Mouse (Mus musculus): ENCODE results near the gene Plxna1.
A peak's percentile ranks its signal among the peaks of the same experiment; 100 is the strongest.

Gene Plxna1

DNA sequence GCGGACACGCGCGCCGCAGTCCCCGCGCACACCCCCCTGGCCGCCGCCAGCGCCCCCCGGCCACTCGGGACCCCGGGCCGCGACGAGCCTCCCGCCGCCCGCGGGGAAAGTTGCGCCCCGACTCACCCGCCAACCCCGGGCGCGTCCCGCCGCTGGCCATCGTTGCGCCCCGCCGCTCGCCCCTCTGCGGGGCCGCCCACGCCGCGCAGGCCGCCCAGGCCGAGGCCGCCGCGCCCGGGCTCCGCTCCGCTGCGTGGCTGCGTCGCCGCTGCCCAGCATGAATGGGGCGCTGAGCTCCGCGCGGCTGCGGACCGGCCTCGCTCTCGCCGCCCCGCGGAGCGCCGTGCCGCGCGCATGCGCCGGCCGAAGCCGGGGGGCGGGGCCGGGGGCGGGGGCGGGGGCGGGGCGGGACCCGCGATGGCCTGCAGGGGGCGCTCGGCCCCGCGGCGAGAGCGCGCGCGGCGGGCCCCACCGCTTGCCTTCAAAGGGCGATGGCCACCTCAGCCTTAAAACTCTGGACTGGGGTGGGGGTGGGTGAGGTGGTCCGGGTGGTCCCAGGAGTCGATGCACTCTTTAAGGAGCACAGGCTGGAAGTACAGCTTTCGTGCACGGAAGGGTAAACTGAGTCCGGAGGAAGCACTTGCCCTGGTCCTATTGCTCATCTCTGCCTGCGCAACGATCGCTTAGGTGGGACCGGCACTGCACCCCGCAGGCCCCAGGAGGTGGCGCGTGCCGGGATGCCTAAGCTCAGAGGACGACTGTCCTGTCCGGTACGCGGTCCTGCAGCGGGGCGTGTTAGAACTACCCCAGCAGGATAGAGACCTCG, at the start of gene Plxna1:
Plxna1 (minus strand) TSS at position 340 of the 826 bp plus-strand sequence.
- peak; percentile 68 for DNase-seq

DNA sequence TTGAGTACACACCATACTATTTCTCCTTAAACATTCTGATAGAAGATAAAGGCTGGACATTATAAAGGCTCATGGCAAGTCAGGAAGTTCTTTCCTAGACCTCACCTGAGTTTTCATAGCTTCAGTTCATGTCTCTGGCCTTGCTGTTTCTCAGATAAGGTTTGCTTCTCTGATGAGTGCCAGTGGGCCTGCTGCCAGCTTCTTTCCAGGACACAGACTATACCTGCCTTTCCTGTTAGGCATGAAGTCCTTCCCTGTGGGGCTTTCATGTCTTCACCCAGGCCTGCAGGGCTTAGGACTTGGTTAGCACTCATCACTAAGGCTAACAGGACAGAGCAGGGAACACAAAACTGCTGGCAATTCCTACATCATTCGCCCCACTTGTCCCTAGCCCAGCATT, 46.6 kb upstream of the Plxna1 start:
- DNase-seq: no peak

DNA sequence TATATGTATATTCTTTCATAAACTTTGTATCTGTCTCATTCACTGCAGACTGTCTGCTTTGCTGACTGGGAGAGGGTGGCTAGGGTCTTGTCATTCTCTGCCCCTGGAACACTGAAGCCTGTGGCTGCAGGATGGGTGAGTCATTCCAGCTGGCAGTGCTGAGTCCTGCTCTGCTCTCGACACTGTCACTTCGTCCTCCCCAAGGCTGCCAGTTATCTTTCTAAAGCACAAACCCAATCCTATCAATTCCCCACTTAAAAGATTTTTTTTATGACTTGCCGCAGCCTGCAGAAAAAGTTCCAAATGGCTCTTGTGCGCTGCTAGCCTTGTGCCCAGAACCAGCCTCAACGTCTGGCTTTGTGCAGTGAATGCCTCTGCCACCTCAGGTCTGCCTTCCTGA, 45.8 kb upstream of the Plxna1 start:
- no peak for DNase-seq

DNA sequence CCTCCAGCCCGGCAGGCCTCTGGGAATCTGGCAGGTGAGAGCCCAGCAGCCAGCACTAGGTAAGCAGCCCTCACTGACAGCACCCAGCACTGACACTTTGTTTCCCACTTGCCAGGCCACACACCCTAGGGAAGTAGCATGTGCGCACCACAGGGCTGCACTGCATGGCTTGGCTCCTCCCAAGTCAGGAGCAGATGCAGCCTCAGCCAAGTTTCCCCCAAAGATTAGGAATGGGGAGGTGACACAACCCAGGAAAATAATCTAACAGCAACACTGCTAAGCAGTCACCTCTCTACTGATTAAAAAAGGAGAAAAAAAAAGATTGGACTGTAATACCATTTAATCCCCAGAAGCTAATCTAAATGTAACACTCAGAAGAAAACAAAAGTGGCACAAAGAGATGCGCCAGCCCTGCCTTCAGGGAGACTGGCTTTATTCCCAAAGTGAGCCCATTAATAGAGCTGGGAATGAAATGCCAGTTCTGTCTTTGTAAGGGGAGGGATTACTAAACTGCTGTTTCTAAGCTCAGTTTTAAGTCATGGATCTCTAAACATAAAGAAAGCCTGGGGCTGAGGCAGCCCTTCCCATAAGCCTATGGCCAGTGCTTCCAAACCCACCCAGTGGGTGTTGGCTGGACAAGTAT, 44.9 kb upstream of the Plxna1 start:
- no peak for DNase-seq

DNA sequence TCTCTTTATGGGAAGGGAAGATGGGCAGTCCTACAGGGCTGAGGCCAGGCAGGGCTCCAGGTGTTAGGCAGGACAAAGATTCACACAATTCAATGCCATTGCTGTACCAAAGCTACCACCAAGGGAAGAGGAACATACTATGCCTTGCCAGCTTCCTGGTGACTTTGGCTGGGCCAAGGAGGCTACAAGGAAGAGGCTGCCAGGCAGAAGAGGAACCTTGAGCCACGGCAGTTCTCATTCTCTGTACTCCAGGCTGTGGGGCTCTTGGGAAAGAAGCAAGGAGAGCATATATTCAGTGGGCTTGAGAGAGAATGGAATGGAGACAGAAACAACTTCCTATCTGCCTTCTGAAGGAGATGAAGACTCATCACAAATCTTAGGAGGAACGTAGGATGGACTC, 42.5 kb upstream of the Plxna1 start:
- no peak for DNase-seq

DNA sequence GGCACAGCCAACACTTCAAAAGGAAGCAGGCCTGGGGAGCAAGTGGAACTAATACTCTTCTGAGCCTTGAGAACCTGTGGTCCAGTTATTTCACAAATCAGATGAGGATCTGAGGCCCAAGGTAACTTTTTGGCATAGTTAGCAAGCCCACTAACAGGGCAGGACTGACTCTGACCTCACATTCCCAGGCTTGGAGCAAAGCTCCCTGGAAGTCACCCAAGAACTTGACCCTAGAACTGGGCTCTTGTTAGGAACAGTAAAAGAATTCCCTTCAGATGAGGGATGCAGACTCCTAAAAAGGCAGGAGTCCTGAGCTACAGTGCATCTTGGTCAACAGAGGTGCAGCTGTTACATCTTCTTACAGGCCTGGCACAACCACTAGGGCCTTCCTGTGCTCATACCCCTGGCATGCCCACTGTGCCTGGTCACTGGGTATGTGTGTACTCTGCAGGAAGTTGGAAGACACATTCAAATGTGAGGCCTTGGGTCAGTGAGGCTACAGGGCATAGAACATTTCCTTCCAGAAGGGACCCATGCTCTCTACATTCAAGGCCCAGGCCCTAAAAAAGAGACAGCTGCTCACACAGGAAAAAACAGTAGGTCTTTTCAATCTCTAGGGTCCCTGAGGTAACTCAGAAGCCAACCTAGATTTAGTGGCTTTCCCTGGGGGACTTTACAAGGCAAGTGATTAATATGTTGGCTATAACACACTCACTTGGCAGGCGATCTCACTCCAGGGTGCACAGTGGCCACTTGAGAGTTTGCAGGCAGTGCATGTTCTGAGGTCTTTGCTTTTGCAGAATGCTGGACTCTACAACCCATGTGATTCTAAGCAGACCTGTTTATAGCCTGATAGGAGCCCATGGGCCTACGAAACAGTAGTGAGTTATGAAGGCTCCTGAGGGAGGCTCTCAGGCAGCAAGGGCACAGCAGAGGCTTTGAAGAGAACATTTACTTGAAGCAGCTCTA, 41.1 kb upstream of the Plxna1 start:
- DNase-seq: no peak

DNA sequence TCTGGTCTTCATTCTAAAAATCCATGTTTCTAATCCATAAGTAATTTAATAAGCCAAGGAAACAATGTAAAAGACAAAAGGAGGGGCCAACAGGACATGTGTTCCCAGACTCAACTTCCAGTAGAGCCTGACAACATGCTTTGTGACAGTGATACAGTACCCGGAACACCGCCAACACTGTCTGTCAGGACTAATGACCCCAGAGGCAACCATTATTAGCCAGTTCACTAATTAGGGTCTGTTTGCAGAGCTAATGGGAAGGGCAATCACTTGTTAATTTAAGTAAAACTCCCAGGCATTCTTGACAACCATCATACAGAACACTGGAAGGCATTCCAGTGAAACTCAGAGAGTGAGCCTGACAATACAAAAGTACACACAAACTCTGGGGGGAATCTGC, 40.0 kb upstream of the Plxna1 start:
- no peak for DNase-seq

DNA sequence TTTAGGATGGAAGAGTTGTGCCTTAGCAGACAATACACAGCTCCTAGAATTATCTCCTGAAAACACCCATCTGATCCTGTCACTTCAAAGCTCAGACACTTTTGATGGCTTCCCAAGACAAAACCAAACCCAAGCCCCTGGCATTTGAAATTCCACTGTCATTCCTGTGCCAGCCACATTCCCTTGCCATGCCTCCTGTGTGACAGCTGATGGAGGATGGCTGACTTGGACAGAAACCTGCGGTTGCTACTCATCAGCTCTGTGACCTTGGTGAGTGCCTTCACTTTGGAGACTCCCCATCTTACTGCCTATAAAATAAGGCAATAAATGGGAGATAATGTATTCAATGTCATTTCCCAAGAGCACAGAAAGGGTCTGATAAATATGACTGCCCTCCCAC, 37.1 kb upstream of the Plxna1 start:
- no peak for DNase-seq

DNA sequence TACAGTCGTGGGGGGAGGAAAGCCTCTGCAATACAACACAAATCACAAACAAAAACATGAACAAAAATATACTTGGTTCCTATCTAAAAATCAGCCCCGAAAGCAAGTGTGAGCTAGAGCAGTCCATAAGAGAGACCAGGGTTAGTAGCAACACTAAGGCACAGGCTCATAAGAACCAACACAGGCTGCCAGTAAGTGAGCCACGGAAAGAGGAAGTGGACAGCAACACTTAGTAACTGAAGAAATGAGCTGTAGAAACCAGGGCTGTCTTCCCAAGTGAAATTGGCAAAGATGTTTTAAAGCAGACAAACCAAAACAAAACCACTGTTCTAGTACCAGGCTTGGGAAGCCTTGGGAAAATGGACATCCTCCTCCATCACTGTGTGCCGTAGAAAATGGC, 35.5 kb upstream of the Plxna1 start:
- DNase-seq: no peak

DNA sequence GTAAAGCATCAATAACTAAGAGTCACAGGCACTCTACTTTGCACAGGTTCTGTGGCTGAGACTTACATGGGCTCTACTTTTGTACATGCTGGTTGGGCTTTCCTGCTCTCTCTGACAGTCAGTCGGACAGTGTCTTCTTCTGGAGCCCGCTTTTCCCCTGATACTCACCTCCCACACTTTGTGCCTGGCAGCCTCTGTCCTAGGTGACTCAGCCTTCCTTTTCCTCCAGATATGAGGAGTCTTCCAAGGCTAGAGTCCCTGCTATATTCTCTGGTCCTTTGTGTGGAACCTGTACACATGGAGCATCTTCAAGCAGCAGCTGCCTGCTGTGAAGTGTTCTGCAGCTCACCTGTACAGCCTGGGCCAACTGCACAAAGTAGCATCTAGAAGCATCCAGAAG, 31.4 kb upstream of the Plxna1 start:
- DNase-seq: no peak

DNA sequence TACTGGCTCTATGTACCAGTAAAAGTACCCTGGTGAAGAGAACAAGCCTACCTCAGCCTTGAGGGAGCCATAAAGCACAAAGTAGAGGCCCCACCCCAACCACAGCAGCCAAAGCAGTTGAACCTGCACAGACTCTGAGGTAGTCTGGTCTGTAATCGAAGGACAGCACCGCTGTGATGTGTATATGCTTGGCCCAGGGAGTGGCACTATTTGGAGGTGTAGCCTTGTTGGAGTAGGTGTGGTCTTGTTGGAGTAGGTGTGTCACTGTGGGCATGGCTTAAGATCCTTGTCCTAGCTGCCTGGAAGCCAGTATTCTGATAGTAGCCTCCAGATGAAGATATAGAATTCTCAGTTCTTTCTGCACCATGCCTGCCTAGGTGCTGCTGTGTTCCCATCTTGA, 29.8 kb upstream of the Plxna1 start:
- DNase-seq: no peak

DNA sequence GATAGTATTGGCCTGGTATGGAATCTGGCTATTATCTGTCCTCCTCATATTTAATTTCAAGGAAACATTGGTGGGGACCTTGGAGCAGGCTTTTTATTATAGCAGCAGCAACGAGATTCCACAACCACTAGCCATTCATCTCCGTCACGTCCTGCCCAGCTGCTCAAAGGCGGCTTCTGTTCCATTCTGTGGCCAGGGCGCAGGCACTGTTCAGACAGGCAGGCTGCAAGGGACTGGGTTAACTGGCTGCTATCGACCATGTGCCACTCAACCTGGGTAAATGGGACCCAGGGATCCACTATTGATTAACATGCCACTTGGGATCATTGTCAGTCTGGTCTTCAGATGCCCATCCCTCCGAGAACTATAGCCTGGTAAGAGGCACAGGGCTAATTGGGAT, 27.4 kb upstream of the Plxna1 start:
- DNase-seq: no peak

DNA sequence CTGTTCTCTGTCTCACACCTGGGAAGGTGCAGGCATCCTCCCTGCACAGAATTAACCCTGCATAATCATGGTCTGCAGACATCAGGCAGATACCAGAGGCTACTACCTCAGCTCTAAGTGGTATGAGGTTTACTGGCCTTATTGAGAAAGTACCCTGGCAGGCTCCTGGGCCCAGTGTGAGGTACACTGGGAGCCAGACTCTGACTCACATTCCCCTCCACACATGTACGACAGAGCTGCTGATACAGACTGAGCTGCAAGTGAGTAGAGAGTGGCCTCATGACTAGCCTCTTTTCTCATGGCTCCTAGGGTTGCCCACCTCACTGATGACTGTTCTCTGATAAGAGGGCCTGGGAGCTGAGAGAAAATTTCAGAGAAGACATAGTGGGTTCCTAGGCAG, 24.5 kb upstream of the Plxna1 start:
- no peak for DNase-seq

DNA sequence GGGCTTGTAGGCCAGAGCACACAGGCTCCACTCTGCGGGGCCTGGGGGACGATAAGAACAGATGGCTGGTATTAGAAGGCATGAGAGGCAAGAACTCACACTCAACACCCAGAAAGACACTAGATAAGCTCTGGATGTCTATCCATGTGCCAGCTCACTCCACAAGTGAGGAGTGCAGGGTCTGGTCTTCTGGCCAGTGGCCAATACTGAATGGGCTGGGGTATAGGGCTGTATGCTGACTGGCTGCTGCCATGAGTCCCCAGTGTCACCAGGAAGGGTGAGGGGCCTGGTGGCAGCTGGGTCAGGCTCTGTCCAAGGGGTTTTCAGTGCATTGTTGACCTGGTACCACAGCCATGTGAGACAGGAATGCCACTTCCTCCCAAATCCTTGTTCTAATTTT, 22.3 kb upstream of the Plxna1 start:
- no peak for DNase-seq

DNA sequence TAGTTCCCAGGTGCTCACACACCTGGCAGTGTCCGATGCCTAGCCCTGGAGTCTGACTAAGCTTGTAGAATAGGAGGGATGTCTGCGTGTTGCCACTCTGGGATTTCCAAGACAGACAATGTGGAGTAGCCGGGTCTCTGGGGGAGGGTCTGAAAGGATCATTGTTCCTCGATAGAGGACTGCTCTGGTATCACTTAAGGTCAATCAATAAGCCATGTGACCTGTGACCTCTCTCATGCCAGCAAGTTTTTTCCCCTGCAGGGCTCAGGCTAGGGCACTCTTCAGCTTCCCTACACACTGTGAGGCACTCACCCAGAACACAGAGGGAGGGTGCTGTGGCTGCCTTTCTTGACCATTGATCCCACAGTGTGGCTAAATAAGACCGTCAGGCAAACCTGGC, 19.4 kb upstream of the Plxna1 start:
- DNase-seq: no peak

DNA sequence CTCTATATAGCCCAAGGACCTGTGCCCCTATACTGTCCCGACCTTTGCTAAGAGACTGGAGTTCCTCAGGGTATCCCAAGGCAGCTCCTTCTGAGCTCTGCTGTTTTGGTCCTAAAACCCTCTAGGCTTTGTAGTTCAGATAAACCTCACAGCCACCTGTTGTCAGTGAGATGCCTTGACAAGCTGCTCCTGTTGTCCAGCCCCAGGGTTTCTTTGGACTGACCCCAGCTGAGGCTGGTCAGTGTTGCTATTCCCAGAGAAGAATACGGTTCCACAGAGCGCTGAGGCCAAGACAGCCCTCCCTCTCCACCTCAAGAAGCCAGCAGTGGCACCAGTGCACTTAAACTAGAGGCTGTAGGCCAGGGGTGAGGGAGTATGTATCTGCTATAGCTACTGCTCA, 18.8 kb upstream of the Plxna1 start:
- no peak for DNase-seq

DNA sequence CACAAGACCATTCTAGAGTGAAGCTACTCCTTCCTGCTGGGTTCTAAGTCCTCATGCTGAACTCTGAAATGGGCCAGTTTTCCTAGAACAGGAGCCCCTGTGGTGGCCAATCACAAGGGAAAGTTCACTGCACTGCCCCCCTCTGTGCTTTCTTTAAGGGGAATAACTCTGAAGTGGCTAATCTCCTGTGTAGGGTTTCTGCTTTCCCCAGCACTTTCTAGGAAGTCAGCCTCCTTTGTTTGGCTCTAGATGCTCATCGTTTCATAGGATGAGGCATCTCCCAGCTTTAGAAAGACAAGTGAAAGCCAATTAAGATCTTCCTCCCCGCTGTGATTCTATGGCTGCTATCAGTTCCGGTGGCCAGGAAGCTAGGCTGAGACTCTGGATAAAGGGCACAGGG, 18.3 kb upstream of the Plxna1 start:
- no peak for DNase-seq

DNA sequence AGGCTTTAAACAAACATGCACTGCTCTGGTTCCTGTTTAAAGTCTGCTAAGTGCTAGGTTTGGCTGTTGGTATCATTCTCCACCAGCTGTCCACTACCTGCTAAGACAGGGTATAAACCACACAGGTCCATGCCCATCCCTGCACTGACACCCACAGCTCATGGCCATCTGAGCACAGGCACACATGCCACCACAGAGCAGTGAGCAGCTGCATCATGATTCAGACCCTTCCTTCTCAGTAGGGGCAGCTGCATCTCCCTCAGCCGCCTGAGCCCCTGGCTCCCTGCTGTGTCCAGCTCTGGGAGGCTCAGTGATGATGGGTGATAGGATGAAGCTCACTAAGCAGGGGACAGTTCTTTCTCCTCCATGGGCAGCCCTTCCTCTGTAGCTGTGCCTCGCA, 15.8 kb upstream of the Plxna1 start:
- DNase-seq: no peak

DNA sequence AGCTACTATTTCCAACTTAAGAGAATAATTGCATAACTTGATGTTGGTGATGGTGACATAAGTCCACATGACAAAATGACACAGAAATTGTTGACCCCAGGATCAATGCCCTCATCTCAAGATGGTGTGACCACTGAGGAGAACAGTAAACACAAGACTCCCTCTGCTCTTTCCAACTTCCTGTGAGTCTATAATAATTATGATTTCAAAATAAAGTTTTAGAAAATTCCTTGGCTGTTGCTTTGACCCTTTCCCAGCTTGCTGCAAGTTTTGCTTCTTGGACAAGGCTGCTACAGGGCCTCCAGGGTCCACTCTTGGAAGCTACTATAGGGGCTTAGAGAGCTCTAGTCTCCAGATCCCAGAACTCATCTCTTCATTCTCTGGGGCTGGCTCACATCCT, 6.4 kb upstream of the Plxna1 start:
- no peak for DNase-seq

DNA sequence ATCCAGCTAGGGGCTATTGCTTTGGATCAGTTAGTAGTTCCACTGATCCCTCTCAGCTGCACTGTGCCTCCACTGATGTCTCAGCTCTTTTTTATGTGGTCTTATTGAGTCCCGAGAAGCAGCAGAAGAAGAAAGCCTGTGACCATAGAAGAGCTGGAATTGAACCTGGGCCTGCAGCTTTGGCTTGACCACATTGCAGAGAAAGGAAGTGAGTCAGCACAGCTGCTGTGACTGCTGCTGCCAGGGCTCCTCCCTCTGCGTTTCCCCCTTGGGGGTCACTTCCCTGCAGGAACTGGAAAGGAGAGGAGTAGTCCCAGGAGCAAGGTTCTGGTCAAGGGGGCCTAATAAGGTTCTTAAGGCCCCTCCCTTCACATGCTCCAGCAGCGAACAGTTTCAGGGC, 1.9 kb upstream of the Plxna1 start:
- DNase-seq: no peak

DNA sequence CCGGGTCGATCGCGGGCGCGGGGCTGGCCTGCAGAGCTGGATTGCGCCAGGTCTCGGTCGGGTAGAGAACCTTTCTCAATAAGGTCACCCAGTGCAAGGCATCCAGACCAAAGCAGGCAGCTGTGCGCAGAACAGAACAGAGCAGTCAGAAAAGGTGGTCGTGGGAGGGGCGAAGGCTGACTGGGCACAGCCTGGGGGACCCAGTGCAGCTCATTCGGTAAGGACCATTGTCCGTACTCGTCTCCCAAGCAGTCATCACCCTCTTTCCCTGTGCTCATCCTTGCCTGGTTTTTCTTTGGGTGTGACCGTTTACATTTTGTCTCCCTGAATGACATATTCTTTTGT, 659 bp upstream of the Plxna1 start:
- DNase-seq: no peak

DNA sequence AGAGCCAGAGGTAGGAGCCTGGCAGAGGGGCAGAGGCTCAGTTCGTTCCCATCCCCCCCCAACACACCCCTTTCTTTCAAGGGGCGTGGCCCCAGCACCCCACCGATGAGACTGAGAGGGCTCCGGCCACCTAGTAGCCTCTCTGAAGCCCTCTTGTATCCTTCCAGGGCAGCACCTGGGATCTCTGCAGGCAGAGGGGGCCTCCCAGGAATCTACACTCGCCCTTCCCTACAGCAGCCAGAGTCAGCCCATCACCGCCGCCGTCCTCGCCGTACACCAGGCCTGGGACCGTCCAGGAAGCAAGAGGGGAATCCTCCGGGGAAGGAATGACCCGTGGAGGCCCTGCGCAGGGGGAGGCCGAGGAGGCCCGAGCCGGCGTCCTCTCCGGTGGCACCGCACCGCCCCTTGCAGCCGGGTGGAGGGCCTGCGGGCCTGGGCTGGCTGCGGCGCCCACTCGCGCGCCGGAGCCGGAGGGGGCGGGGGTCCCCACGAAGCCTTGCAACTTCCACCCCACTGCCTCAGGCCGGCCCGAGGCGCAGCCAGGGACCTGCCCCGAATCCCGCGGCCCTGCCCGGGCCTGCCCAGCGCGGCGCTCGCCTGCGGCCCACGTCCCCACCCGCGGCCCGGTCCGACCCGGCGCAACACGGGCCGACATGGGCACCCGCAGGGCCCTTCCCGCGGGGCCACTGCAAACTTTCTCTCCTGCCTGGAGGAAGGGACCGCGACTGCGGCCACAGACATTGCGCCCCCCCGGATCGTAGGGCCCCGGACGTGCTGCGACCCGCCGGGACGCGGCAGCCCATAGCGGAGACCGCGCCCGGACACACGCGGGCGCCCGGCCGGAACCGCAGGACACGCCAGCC, 771 bp downstream of the Plxna1 start:
- peak; percentile 50 for DNase-seq
